Mouse (Mus musculus) frontal cortex, adult 2 months (tissue): ENCODE measurements at regions not wholly inside any gene's neighbourhood (a gene's known extent, or its start where the extent isn't known, plus 50 kb on each side); places are given as distances from the start of the nearest gene placed in this dataset.
A peak's percentile ranks its signal among the peaks of the same experiment; 100 is the strongest.
"Not testable (repeated sequence)": the region's sequence is repeated elsewhere in the genome, so short reads cannot be mapped to it uniquely, and the experiment has no call there.

Experiments used
- DNase-seq, 2 experiments: peaks; one replicate each; pipeline ENCODE4 v3.0.0; 2022; ENCODE audit warnings: low spot score in 1 of 2; ENCODE audit errors: extremely low spot score in 1 of 2

DNA sequence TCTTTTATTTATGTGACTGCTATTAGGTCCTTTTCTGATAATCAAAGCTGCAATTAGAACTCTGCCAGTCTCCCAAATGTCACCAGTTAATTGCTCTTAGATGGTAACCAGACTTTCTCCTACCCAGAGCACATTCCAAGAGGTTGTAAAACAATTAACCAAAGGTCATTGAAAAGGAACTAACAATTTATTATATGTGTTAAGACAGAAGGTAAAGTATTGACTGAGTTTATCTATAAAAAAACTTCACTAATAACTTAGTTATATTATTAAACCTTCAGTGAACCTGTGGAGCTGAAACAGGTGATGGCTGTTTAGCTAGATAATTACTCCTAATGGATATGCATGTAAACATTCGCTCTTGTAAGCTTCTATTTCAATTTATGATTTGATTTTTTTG lies 1547.9 kb upstream of the Pcdh17 start:
- DNase-seq = not testable (repeated sequence)

GRCm38 (mm10) chr14:82898841-82899240 lies 1544.5 kb upstream of the Pcdh17 start:
- DNase-seq = peak; percentile 2 to 40
